Mouse (Mus musculus) midbrain, embryonic 11.5 days (tissue): ENCODE measurements around the gene Tcl1b1. TPM values are rescaled to one million over a fixed set of nuclear protein-coding genes. Genes with fewer than 3 reads are reported as not detected.
"Not testable (repeated sequence)": the region's sequence is repeated elsewhere in the genome, so short reads cannot be mapped to it uniquely, and the experiment has no call there.

Experiments used
- ATAC-seq: fragments of 200-750 bp; cut with Nextera tagmentation; 2 replicates; pipeline ENCODE4 v1.8.0; 2017; ENCODE audit warnings: moderate TSS enrichment, moderate library complexity; ENCODE audit not compliant: low FRiP score
- DNase-seq: peaks from one replicate; pipeline ENCODE4 v3.0.0; 2015; ENCODE audit warnings: low spot score; ENCODE audit errors: missing footprints
- H3K27ac ChIP-seq: fragments of 300-500 bp; sonication (generic); 2 replicates; pipeline ENCODE4 v1.5.1; 2014; ENCODE audit warnings: low read depth, low read length
- H3K27me3 ChIP-seq: fragments of 300-500 bp; sonication (generic); 2 replicates; pipeline ENCODE4 v1.6.1; 2014; ENCODE audit warnings: mild to moderate bottlenecking, low read length, moderate library complexity, mixed read lengths; ENCODE audit not compliant: control insufficient read depth, insufficient read depth
- H3K36me3 ChIP-seq: fragments of 300-500 bp; sonication (generic); 2 replicates; pipeline ENCODE4 v1.6.1; 2014; ENCODE audit warnings: mild to moderate bottlenecking, low read length, moderate library complexity, mixed read lengths; ENCODE audit not compliant: control insufficient read depth, insufficient read depth
- H3K4me1 ChIP-seq: fragments of 300-500 bp; sonication (generic); 2 replicates; pipeline ENCODE4 v1.6.1; 2014; ENCODE audit warnings: low read length; ENCODE audit not compliant: control insufficient read depth, insufficient read depth
- H3K4me2 ChIP-seq: fragments of 300-500 bp; sonication (generic); 2 replicates; pipeline ENCODE4 v1.6.1; 2014; ENCODE audit warnings: mild to moderate bottlenecking, moderate library complexity
- H3K4me3 ChIP-seq: fragments of 300-500 bp; sonication (generic); 2 replicates; pipeline ENCODE4 v1.5.1; 2014; ENCODE audit warnings: low read depth, low read length
- H3K9ac ChIP-seq: fragments of 300-500 bp; sonication (generic); 2 replicates; pipeline ENCODE4 v1.6.1; 2014; ENCODE audit warnings: low read length
- H3K9me3 ChIP-seq: fragments of 300-500 bp; sonication (generic); 2 replicates; pipeline ENCODE4 v1.6.1; 2016; ENCODE audit warnings: low read length; ENCODE audit not compliant: control insufficient read depth
- WGBS: fragments of 180-500 bp; shearing (Covaris S2); extraction: QIAGEN DNeasy Blood & Tissue Kit; methylation state at CpG from one replicate; pipeline ENCODE4 v1.1.7; 2014; 5-methylcytosine and 5-hydroxymethylcytosine counted together
- polyA plus RNA-seq: library from polyadenylated mRNA; unstranded; fragments of >200 nt; fragmentation: Nextera tagmentation; extraction: Ambion mirVana; gene quantifications from 2 replicates; pipeline ENCODE4 v1.2.1, GENCODE M21; 2014

Tcl1b1 gene
- not detected in 2 replicates for polyA plus RNA-seq

DNA sequence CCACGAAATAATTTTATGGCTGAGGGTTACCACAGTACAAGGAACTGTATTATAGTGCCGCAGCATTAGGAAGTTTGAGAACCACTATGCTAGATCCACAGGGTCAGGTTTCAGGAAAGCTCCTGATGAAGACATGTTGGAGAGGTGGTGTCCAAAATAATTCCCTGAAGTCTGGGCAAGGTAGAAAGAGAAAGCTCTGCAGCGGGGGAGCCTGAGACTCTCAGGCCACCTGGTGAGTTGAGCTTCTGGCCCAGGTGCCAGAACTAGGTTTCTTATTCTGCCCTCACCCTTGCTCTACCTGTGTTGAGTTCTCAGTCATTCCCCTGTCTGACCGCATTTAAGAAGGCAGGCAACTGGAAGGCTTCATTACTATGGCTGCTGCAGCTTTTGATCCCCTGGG lies at the start of gene Tcl1b1:
Tcl1b1 (plus strand) TSS at position 301 of the 400 bp plus-strand sequence.
- H3K36me3 ChIP-seq: no peaks in the 10 kb centered on the region
- WGBS: 88% methylated on average over 4 of the region's 4 CpGs
- H3K4me1 ChIP-seq: no peaks in the 10 kb centered on the region
- H3K27ac ChIP-seq: no peak within 1 kb of the TSS
- no peak within 1 kb of the TSS for H3K9ac ChIP-seq
- H3K4me2 ChIP-seq: no peak within 1 kb of the TSS
- H3K27me3 ChIP-seq: no peaks in the 10 kb centered on the region
- no peaks in the 10 kb centered on the region for H3K9me3 ChIP-seq
- no peak for ATAC-seq
- H3K4me3 ChIP-seq: no peak within 1 kb of the TSS
- no peak for DNase-seq

- DNase-seq (no peak), ATAC-seq (no peak)
- H3K4me3 ChIP-seq: no peak overlapping the region
- H3K9ac ChIP-seq: no peak overlapping the region
- no peaks in the 10 kb centered on the region for H3K9me3 ChIP-seq
- WGBS: 74% methylated on average over 4 of the region's 4 CpGs
- no peak overlapping the region for H3K4me2 ChIP-seq
- no peaks in the 10 kb centered on the region for H3K36me3 ChIP-seq
- no peaks in the 10 kb centered on the region for H3K4me1 ChIP-seq
- H3K27ac ChIP-seq: no peak overlapping the region
- no peaks in the 10 kb centered on the region for H3K27me3 ChIP-seq
These were observed 49.7 kb upstream of the Tcl1b1 start for GRCm38 (mm10) chr12:105109812-105110211.

GRCm38 (mm10) chr12:105112321-105112988 lies 47.0 kb upstream of the Tcl1b1 start:
- H3K27ac ChIP-seq: no peak overlapping the region
- no peak overlapping the region for H3K9ac ChIP-seq
- DNase-seq (no peak), ATAC-seq (0 out of 2 replicates have a peak, but pooled peaks have one; percentile 11)
- H3K4me2 ChIP-seq: no peak overlapping the region
- H3K9me3 ChIP-seq: no peaks in the 10 kb centered on the region
- H3K27me3 ChIP-seq: no peaks in the 10 kb centered on the region
- H3K36me3 ChIP-seq: no peaks in the 10 kb centered on the region
- H3K4me3 ChIP-seq: no peak overlapping the region
- WGBS: 63% methylated on average over 13 of the region's 13 CpGs
- no peaks in the 10 kb centered on the region for H3K4me1 ChIP-seq

GRCm38 (mm10) chr12:105116648-105117047 lies 42.8 kb upstream of the Tcl1b1 start:
- H3K27me3 ChIP-seq: no peaks in the 10 kb centered on the region
- no peak overlapping the region for H3K27ac ChIP-seq
- ATAC-seq (no peak), DNase-seq (no peak)
- WGBS: 81% methylated on average over 1 of the region's 1 CpGs
- no peak overlapping the region for H3K4me3 ChIP-seq
- H3K4me2 ChIP-seq: no peak overlapping the region
- no peaks in the 10 kb centered on the region for H3K9me3 ChIP-seq
- no peaks in the 10 kb centered on the region for H3K4me1 ChIP-seq
- H3K9ac ChIP-seq: no peak overlapping the region
- H3K36me3 ChIP-seq: no peaks in the 10 kb centered on the region

GRCm38 (mm10) chr12:105125362-105125761 lies 34.1 kb upstream of the Tcl1b1 start:
- Histone ChIP-seq H3K27me3 (no peaks in the 10 kb centered on the region), H3K9ac (no peak overlapping the region), H3K9me3 (no peaks in the 10 kb centered on the region), H3K4me3 (no peak overlapping the region), H3K4me2 (no peak overlapping the region), H3K27ac (no peak overlapping the region), H3K36me3 (no peaks in the 10 kb centered on the region), H3K4me1 (no peaks in the 10 kb centered on the region)
- 91% methylated on average over 6 of the region's 6 CpGs for WGBS
- ATAC-seq (no peak), DNase-seq (no peak)

DNA sequence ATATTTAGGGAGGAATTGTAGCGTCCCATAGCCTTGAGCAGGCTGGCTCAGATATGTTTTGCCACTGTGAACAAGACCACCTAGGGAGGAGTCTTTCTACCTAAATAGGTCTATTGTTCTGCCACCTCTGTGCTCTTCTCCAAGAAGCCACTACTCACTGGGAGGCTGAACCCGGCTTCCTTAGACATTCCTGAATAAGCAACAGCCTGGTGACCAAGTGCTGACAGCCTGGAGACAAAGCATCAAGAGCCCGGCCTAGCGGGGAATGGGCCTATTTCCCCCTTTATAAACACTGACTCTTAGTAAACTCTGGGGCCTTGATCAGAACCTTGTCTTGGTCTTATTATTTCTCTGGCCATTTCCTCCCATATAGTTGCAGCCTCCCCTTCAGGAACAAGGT lies 33.0 kb upstream of the Tcl1b1 start:
- Histone ChIP-seq H3K27ac (no peak overlapping the region), H3K27me3 (no peaks in the 10 kb centered on the region), H3K36me3 (no peaks in the 10 kb centered on the region), H3K9me3 (no peaks in the 10 kb centered on the region), H3K4me1 (no peaks in the 10 kb centered on the region), H3K4me3 (no peak overlapping the region), H3K4me2 (no peak overlapping the region), H3K9ac (no peak overlapping the region)
- ATAC-seq: no peak
- 40% methylated on average over 4 of the region's 4 CpGs for WGBS
- DNase-seq: no peak

- DNase-seq: no peak
- Histone ChIP-seq H3K4me3 (no peak overlapping the region), H3K4me2 (no peak overlapping the region), H3K27me3 (no peaks in the 10 kb centered on the region), H3K9ac (no peak overlapping the region), H3K27ac (no peak overlapping the region), H3K36me3 (no peaks in the 10 kb centered on the region), H3K4me1 (no peaks in the 10 kb centered on the region), H3K9me3 (no peaks in the 10 kb centered on the region)
- 88% methylated on average over 2 of the region's 2 CpGs for WGBS
- no peak for ATAC-seq
These were observed 31.9 kb upstream of the Tcl1b1 start for GRCm38 (mm10) chr12:105127607-105128006.

DNA sequence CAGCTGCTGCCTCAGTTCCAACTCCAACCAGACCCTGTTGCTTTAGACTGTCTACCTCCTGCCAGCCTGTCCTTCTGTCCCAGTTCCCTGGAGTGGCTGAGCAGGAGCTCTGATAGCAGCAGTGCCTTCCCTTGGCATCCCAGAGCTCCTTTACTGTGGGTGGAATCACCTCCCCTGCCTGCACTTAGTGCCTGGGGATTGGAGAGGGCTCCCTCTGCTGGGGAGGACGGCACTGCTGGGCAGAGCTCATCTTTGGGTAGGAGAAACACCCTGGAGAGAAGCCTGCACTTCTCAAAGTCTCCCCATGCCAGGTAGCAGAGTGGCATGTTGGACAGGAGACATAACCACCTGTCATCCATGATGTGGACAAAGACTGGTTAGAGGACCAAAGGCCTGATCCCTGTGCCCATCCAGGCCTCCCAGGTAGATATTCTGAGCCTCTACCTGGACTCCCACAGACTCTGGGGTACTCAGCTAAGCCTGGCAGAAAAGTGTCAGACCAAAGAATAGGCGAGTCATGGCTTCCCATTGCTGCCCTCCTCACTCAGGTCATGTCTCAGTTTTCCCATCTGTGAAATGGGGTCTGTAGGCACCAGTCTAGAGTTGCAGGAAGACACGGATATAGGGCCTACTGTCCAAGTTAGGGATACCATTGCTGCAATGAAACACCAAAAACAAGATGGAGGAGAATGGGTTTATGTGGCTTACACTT lies 29.8 kb upstream of the Tcl1b1 start:
- H3K36me3 ChIP-seq, H3K27ac ChIP-seq, ATAC-seq, H3K9me3 ChIP-seq, H3K4me3 ChIP-seq, DNase-seq, H3K27me3 ChIP-seq, H3K4me1 ChIP-seq, H3K4me2 ChIP-seq, H3K9ac ChIP-seq: not testable (repeated sequence)
- WGBS: 56% methylated on average over 3 of the region's 3 CpGs

GRCm38 (mm10) chr12:105134167-105134566 lies 25.3 kb upstream of the Tcl1b1 start:
- not testable (repeated sequence) for H3K4me3 ChIP-seq, ATAC-seq, DNase-seq, H3K27me3 ChIP-seq, H3K4me1 ChIP-seq, H3K9me3 ChIP-seq, H3K27ac ChIP-seq, H3K9ac ChIP-seq, H3K36me3 ChIP-seq, H3K4me2 ChIP-seq
- 69% methylated on average over 2 of the region's 2 CpGs for WGBS
